Mouse (Mus musculus) cerebellum, adult 2 months (tissue): ENCODE measurements around the gene Hist1h2ac. TPM values are rescaled to one million over a fixed set of nuclear protein-coding genes. Genes with fewer than 3 reads are reported as not detected.
A peak's percentile ranks its signal among the peaks of the same experiment; 100 is the strongest.

Source experiments
- DNase-seq, 2 experiments: peaks; one replicate each; pipeline ENCODE4 v3.0.0; 2021
- H3K27ac ChIP-seq: fragments of 200-500 bp; 2 replicates; pipeline ENCODE4 v1.5.1; 2012; ENCODE audit warnings: low read length, control low read depth, inconsistent platforms; ENCODE audit not compliant: insufficient read depth
- H3K27me3 ChIP-seq: fragments of 200-500 bp; 2 replicates; pipeline ENCODE4 v1.6.1; 2012; ENCODE audit warnings: inconsistent platforms, mild to moderate bottlenecking, low read length, moderate library complexity; ENCODE audit not compliant: control insufficient read depth, insufficient read depth
- H3K4me1 ChIP-seq: fragments of 200-500 bp; 2 replicates; pipeline ENCODE4 v1.6.1; 2011; ENCODE audit warnings: low read length; ENCODE audit not compliant: control insufficient read depth, insufficient read depth
- H3K4me3 ChIP-seq: fragments of 200-500 bp; replicated peaks from 2 replicates; pipeline ENCODE3; 2011; ENCODE audit warnings: mild to moderate bottlenecking, low read depth, low read length, control low read depth; ENCODE audit not compliant: insufficient read depth
- CTCF ChIP-seq: fragments of 200-500 bp; IDR thresholded peaks from 2 replicates; pipeline ENCODE4 v1.5.1; 2011; ENCODE audit warnings: low read depth, mild to moderate bottlenecking, control low read depth, low read length, moderate library complexity, borderline replicate concordance; ENCODE audit not compliant: insufficient read depth
- POLR2A ChIP-seq: fragments of 200-500 bp; IDR thresholded peaks from 2 replicates; pipeline ENCODE4 v1.6.1; 2011; ENCODE audit warnings: low read length, control low read depth, borderline replicate concordance; ENCODE audit not compliant: insufficient read depth
- WGBS: fragments of 180-500 bp; shearing (Covaris S2); methylation state at CpG from one replicate; pipeline ENCODE4 v1.1.7; 2018; 5-methylcytosine and 5-hydroxymethylcytosine counted together
- polyA plus RNA-seq: library from polyadenylated mRNA; depleted of rRNA; stranded (reverse); fragments of >200 nt; gene quantifications from 2 replicates; pipeline ENCODE4 v1.2.3, GENCODE M21; 2012

Gene Hist1h2ac
- polyA plus RNA-seq, 1 experiment: 0.85 TPM

DNA sequence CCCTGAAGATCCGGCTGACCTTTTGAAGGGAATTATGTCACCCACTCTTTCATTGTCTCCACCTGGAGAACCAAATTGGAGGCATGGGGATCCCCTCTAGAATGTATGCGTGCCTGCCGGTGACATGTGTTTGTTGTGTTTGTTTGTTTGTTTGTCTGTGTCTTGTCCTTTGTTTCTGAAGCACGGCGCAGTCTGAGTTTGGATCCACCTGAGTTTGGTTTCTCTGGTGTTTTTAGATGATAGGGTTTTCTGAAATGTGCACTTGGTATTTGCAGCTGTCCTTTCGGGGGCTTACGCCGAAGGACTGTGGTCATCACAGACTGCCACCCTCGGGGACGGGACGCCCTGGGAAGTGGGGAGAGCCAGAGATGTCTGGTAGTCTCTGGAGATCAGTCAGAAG is 33.4 kb upstream of the Hist1h2ac start:
- no peak for DNase-seq
- no peak for TF ChIP-seq POLR2A
- TF ChIP-seq CTCF: no peak
- 59% methylated on average over 11 of the region's 11 CpGs for WGBS
- Histone ChIP-seq H3K27me3 (no peaks in the 10 kb centered on the region), H3K27ac (no peak overlapping the region), H3K4me1 (no peaks in the 10 kb centered on the region), H3K4me3 (no peak overlapping the region)

DNA sequence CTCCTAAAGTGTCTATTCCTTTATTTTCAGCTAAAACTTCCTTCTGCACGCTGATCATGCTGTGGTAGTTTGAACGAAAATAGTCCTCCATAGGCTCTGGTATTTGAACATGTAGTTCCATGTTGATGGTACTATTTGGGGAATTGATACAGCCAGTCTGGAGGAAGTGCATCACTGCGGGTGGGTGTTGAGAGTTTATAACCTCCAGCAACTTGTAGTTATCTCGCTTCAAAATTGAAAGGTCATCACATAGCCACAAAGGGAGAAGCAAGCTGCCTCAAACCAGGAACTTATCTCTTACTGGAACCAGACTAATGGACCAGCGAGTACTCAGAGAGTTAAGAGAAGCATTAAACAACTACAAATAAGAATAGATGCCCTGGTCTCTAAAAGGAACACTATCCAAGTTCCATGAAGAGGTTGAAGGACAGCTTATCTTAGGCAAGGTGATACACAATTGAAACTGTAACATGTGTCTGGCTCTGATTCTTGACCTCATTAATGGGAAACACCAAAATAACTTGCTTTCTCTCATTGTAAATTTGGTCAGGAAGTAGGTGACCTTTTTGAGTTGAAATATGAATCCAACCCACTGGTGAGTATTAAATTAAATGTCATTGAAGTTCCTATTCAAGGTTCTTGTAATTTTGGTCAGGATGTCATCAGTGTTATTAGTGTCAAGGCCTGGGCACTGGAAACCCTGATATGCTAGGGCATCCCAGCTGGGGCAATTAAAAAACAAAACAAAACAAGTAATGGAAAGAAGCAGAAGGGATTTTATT is 32.7 kb upstream of the Hist1h2ac start:
- H3K4me3 ChIP-seq: no peak overlapping the region

DNA sequence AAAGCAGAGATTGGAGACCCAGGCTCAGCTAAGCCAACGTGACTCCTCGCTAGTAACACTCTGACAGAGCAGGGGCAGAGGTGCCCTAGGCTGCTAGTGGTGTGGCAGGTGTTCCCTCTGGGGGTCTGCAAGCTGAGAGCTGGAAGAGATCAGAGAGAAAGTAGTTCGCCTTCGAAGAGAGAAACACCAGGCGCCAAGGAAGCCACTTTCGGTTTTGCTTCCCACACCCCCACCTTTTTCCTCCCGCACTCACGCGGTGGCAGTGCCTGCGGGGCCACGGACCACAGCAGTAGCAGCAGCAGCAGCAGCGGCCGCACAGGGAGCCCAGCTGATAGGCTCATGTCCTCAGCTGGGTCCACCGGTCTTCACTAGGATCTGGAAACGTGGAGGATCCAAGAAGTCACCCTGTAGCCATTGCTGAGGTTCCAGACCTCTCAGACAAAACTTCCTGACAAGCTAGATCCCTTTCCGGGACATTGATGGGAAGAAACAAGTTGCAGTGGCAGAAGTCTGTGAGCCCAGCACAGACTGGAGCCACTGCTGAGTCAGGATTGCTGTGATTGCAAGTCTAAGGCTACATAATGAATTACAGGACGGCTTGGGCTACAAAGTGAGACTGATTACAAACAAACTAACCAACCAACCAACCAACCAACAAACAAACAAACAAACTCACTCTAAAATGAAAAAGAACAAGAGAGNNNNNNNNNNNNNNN is 26.8 kb upstream of the Hist1h2ac start, which contains the start of gene Hfe:
Gene Hfe (minus strand): TSS at position 481 of the 716 bp plus-strand sequence.
- no peak for DNase-seq

More for the DNA sequence above, 32.7 kb upstream of the Hist1h2ac start:
- 82% methylated on average over 5 of the region's 5 CpGs for WGBS
- no peak overlapping the region for H3K27ac ChIP-seq
- no peaks in the 10 kb centered on the region for H3K27me3 ChIP-seq
- no peak for TF ChIP-seq CTCF
- TF ChIP-seq POLR2A: no peak
- no peak for DNase-seq
- H3K4me1 ChIP-seq: no peaks in the 10 kb centered on the region

DNA sequence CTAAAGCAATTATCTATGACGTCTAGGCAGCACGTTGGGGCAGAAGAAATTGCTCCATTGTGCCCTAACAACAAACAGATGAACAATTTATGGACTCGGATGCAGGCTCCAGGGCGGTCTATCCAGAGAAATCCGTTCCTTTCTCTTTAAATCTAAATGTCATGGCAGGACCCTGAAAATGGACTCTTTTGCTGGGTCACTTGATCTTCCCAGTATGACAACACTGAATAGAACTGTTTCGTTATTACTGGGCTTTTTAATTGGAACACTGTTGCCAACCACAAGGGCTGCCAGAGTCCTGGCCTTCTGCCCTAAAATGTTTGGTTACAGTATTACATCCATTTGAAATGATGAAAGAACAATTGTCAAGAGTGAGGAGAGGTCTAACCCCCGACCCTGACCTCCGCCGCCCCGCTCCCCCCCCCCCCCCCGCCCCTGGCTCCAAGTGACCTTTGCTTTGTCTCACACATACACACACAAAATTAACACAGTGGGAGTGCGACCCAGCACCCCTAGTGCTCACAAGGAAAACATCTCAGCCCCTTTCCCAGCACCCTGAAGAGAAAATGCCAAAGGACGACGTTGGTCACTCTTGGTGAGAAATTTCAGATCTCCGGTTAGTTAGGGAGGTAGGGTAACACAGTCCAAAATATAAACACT is 26.1 kb upstream of the Hist1h2ac start:
- WGBS: 17% methylated on average over 15 of the region's 15 CpGs
- no peak overlapping the region for H3K27ac ChIP-seq

More for the DNA sequence above, 26.8 kb upstream of the Hist1h2ac start, which contains the start of gene Hfe:
- H3K4me1 ChIP-seq: no peaks in the 10 kb centered on the region
- H3K27ac ChIP-seq: no peak within 1 kb of the TSS
- 4% methylated on average over 17 of the region's 17 CpGs for WGBS
- H3K4me3 ChIP-seq: peak within 1 kb of the TSS; percentile 89
- H3K27me3 ChIP-seq: no peaks in the 10 kb centered on the region
- TF ChIP-seq CTCF (no peak), POLR2A (no peak)

DNA sequence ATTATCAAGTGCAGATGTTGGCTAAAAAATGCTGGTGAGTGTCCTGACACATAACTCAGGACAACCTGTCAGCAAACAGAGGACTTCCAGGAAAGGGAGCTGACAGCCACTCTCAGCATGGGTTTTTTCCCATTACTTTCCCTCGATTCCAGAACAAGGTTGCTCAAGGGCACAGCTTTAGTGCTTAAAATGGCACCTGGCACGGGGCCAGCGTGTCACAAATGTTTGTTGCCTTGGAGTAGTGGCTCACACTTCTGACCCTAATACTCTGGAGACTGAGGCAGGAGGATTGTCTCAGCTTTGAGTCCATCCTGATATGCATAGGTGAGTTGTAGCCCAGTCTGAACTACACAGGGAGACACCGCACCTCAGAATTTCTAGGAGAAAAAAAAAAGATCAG is 24.9 kb upstream of the Hist1h2ac start:
- TF ChIP-seq CTCF: no peak
- TF ChIP-seq POLR2A: no peak
- no peak for DNase-seq
- Histone ChIP-seq H3K27ac (no peak overlapping the region), H3K4me1 (no peaks in the 10 kb centered on the region), H3K4me3 (no peak overlapping the region), H3K27me3 (no peaks in the 10 kb centered on the region)
- 49% methylated on average over 4 of the region's 4 CpGs for WGBS

More for the DNA sequence above, 26.1 kb upstream of the Hist1h2ac start:
- H3K4me1 ChIP-seq: no peaks in the 10 kb centered on the region
- no peak for TF ChIP-seq POLR2A
- no peak for TF ChIP-seq CTCF
- peak overlapping the region; percentile 89 for H3K4me3 ChIP-seq
- H3K27me3 ChIP-seq: no peaks in the 10 kb centered on the region
- DNase-seq: no peak

DNA sequence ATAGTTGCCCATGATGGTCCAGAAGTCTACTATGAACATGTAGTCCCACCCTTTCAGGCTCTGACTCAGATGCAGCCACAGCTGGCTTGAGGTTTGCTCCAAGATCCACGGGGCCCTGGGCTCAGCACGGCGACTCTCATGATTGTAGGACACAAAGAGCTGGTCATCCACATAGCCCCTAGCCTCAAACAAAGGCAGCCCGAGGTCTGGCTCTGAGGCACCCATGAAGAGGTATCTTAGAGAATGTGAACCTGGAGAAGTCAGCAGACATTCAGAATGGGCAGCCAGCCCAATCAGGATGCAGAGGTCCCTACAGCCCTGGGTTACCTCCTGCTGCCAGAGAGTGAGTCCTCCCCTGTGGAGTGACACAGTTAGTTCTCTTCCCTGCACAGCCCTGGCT is 24.3 kb upstream of the Hist1h2ac start:
- H3K27ac ChIP-seq: no peak overlapping the region
- no peak for DNase-seq
- H3K4me3 ChIP-seq: no peak overlapping the region
- WGBS: 81% methylated on average over 4 of the region's 4 CpGs
- H3K27me3 ChIP-seq: no peaks in the 10 kb centered on the region
- no peaks in the 10 kb centered on the region for H3K4me1 ChIP-seq
- TF ChIP-seq POLR2A (no peak), CTCF (no peak)

DNA sequence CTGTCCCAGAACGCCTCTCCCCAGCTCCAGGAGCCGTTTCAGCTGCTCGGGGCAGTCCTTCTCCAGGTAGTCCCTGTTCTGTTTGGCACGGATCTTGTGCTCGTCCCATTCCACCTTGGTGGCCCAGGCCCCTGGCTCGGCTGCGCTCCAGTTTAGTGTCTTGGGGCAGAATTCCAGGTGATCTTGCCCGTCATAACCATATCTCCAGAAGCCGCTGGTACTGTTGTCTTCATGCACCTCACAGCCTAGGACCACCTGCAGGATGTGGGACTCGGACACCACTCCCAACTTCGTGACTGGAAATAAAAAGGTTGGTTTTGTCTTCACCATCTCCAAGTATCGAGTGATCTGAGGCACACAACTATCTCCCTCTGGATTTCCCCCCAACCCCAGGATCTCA is 23.0 kb upstream of the Hist1h2ac start:
- TF ChIP-seq CTCF (no peak), POLR2A (no peak)
- 94% methylated on average over 12 of the region's 12 CpGs for WGBS
- no peak for DNase-seq
- Histone ChIP-seq H3K4me1 (no peaks in the 10 kb centered on the region), H3K27ac (no peak overlapping the region), H3K27me3 (no peaks in the 10 kb centered on the region), H3K4me3 (no peak overlapping the region)
